Mouse (Mus musculus) liver, embryonic 11.5 days (tissue): Measurements from ENCODE around the gene Tnfrsf23. TPM values are rescaled to one million over a fixed set of nuclear protein-coding genes. Genes with fewer than 3 reads are reported as not detected.

Experiments
- ATAC-seq: fragments of 200-750 bp; cut with Nextera tagmentation; replicated peaks from 2 replicates; pipeline ENCODE4 v1.8.0; 2017; ENCODE audit warnings: moderate number of reproducible peaks, mild to moderate bottlenecking, moderate TSS enrichment, moderate library complexity; ENCODE audit not compliant: low FRiP score
- DNase-seq: peaks from one replicate; pipeline ENCODE4 v3.0.0-alpha.2; 2017; ENCODE audit warnings: low spot score
- H3K27ac ChIP-seq: fragments of 300-500 bp; sonication (generic); 2 replicates; pipeline ENCODE4 v1.5.1; 2014; ENCODE audit warnings: mild to moderate bottlenecking, low read depth, low read length, control low read depth
- H3K27me3 ChIP-seq: fragments of 300-500 bp; sonication (generic); replicated peaks from 2 replicates; pipeline ENCODE4 v1.6.1; 2014; ENCODE audit warnings: low read length, mixed read lengths; ENCODE audit not compliant: control insufficient read depth, insufficient read depth
- H3K36me3 ChIP-seq: fragments of 300-500 bp; sonication (generic); 2 replicates; pipeline ENCODE4 v1.6.1; 2014; ENCODE audit warnings: mild to moderate bottlenecking, low read length, moderate library complexity, mixed read lengths; ENCODE audit not compliant: control insufficient read depth, insufficient read depth
- H3K4me1 ChIP-seq: fragments of 300-500 bp; sonication (generic); replicated peaks from 2 replicates; pipeline ENCODE4 v1.6.1; 2014; ENCODE audit warnings: low read length, mixed read lengths; ENCODE audit not compliant: control insufficient read depth, insufficient read depth
- H3K4me2 ChIP-seq: fragments of 300-500 bp; sonication (generic); 2 replicates; pipeline ENCODE4 v1.6.1; 2014; ENCODE audit warnings: mild to moderate bottlenecking, control low read depth, moderate library complexity
- H3K4me3 ChIP-seq: fragments of 300-500 bp; sonication (generic); 2 replicates; pipeline ENCODE4 v1.5.1; 2014; ENCODE audit warnings: low read depth, low read length, control low read depth
- H3K9ac ChIP-seq: fragments of 300-500 bp; sonication (generic); 2 replicates; pipeline ENCODE4 v1.6.1; 2014; ENCODE audit warnings: low read depth, low read length, control low read depth
- H3K9me3 ChIP-seq: fragments of 300-500 bp; sonication (generic); 2 replicates; pipeline ENCODE4 v1.6.1; 2016; ENCODE audit warnings: low read length, inconsistent platforms, mixed read lengths; ENCODE audit not compliant: control insufficient read depth
- WGBS: fragments of 180-500 bp; shearing (Covaris S2); extraction: QIAGEN DNeasy Blood & Tissue Kit; methylation state at CpG from one replicate; pipeline ENCODE4 v1.1.7; 2014; 5-methylcytosine and 5-hydroxymethylcytosine counted together
- polyA plus RNA-seq: library from polyadenylated mRNA; unstranded; fragments of >200 nt; fragmentation: Nextera tagmentation; extraction: Ambion mirVana; gene quantifications from 2 replicates; pipeline ENCODE4 v1.2.1, GENCODE M21; 2014

Tnfrsf23 gene
- polyA plus RNA-seq, result 0.17 and 0.34 TPM in 2 replicates

GRCm38 (mm10) chr7:143685359-143686067 is at the start of gene Tnfrsf23:
TSS of gene Tnfrsf23 (minus strand) at chr7:143685872.
- Histone ChIP-seq H3K9me3 (no peaks in the 10 kb centered on the region), H3K27ac (no peak within 1 kb of the TSS), H3K9ac (no peak within 1 kb of the TSS), H3K4me3 (peak within 1 kb of the TSS; percentile 38), H3K4me1 (no peaks in the 10 kb centered on the region), H3K27me3 (no peaks in the 10 kb centered on the region; the same call in 1 of the 2 replicates), H3K36me3 (no peaks in the 10 kb centered on the region), H3K4me2 (peak within 1 kb of the TSS; percentile 71)
- 5% methylated on average over 35 of the region's 35 CpGs for WGBS
- ATAC-seq, result peak; percentile 87
- peak; percentile 50 for DNase-seq

- DNase-seq (no peak), ATAC-seq (no peak)
- H3K4me1 ChIP-seq, result no peaks in the 10 kb centered on the region
- no peaks in the 10 kb centered on the region for H3K9me3 ChIP-seq
- H3K9ac ChIP-seq, result no peak overlapping the region
- no peaks in the 10 kb centered on the region for H3K36me3 ChIP-seq
- H3K27me3 ChIP-seq, result peaks cover 3% of the 10 kb centered on the region; the same call in 1 of the 2 replicates
- 84% methylated on average over 4 of the region's 4 CpGs for WGBS
- no peak overlapping the region for H3K4me3 ChIP-seq
- H3K4me2 ChIP-seq, result no peak overlapping the region
- no peak overlapping the region for H3K27ac ChIP-seq
These were observed 48.1 kb upstream of the Tnfrsf23 start for GRCm38 (mm10) chr7:143733746-143734145.

GRCm38 (mm10) chr7:143729886-143730285 is 44.2 kb upstream of the Tnfrsf23 start:
- Histone ChIP-seq H3K9me3 (no peaks in the 10 kb centered on the region), H3K27me3 (no peaks in the 10 kb centered on the region), H3K4me3 (no peak overlapping the region), H3K36me3 (no peaks in the 10 kb centered on the region), H3K4me2 (no peak overlapping the region), H3K4me1 (no peaks in the 10 kb centered on the region), H3K9ac (no peak overlapping the region), H3K27ac (no peak overlapping the region)
- no peak for ATAC-seq
- WGBS, result 77% methylated on average over 10 of the region's 10 CpGs
- DNase-seq, result no peak

- no peak overlapping the region for H3K9ac ChIP-seq
- H3K9me3 ChIP-seq, result no peaks in the 10 kb centered on the region
- no peaks in the 10 kb centered on the region for H3K36me3 ChIP-seq
- H3K4me1 ChIP-seq, result no peaks in the 10 kb centered on the region
- no peak overlapping the region for H3K27ac ChIP-seq
- H3K27me3 ChIP-seq, result no peaks in the 10 kb centered on the region
- no peak for DNase-seq
- no peak overlapping the region for H3K4me3 ChIP-seq
- no peak overlapping the region for H3K4me2 ChIP-seq
- WGBS, result 63% methylated on average over 4 of the region's 4 CpGs
- ATAC-seq, result no peak
These were observed 40.7 kb upstream of the Tnfrsf23 start for GRCm38 (mm10) chr7:143726396-143726795.

GRCm38 (mm10) chr7:143723841-143724240 is 38.2 kb upstream of the Tnfrsf23 start:
- no peak for DNase-seq

GRCm38 (mm10) chr7:143722646-143723045 is 37.0 kb upstream of the Tnfrsf23 start:
- no peak for ATAC-seq
- H3K36me3 ChIP-seq, result no peaks in the 10 kb centered on the region
- no peak overlapping the region for H3K9ac ChIP-seq
- WGBS, result 88% methylated on average over 5 of the region's 5 CpGs
- no peak overlapping the region for H3K4me2 ChIP-seq
- H3K9me3 ChIP-seq, result no peaks in the 10 kb centered on the region
- no peaks in the 10 kb centered on the region for H3K4me1 ChIP-seq
- no peak for DNase-seq
- H3K27ac ChIP-seq, result no peak overlapping the region
- H3K4me3 ChIP-seq, result no peak overlapping the region
- no peaks in the 10 kb centered on the region for H3K27me3 ChIP-seq

More at GRCm38 (mm10) chr7:143723841-143724240, 38.2 kb upstream of the Tnfrsf23 start:
- WGBS, result 79% methylated on average over 4 of the region's 4 CpGs
- H3K4me3 ChIP-seq, result no peak overlapping the region
- H3K4me2 ChIP-seq, result no peak overlapping the region
- H3K27ac ChIP-seq, result no peak overlapping the region
- H3K27me3 ChIP-seq, result no peaks in the 10 kb centered on the region
- H3K4me1 ChIP-seq, result no peaks in the 10 kb centered on the region
- H3K9me3 ChIP-seq, result no peaks in the 10 kb centered on the region
- no peak for ATAC-seq
- H3K9ac ChIP-seq, result no peak overlapping the region
- H3K36me3 ChIP-seq, result no peaks in the 10 kb centered on the region

GRCm38 (mm10) chr7:143717811-143718210 is 32.1 kb upstream of the Tnfrsf23 start:
- Histone ChIP-seq H3K9ac (no peak overlapping the region), H3K4me1 (no peaks in the 10 kb centered on the region), H3K9me3 (no peaks in the 10 kb centered on the region), H3K4me2 (no peak overlapping the region), H3K27me3 (no peaks in the 10 kb centered on the region), H3K27ac (no peak overlapping the region), H3K4me3 (no peak overlapping the region), H3K36me3 (no peaks in the 10 kb centered on the region)
- WGBS, result 55% methylated on average over 1 of the region's 1 CpGs
- DNase-seq (no peak), ATAC-seq (no peak)

- no peaks in the 10 kb centered on the region for H3K36me3 ChIP-seq
- 56% methylated on average over 4 of the region's 4 CpGs for WGBS
- H3K9me3 ChIP-seq, result no peaks in the 10 kb centered on the region
- DNase-seq (no peak), ATAC-seq (no peak)
- no peak overlapping the region for H3K9ac ChIP-seq
- no peak overlapping the region for H3K4me3 ChIP-seq
- no peak overlapping the region for H3K27ac ChIP-seq
- no peak overlapping the region for H3K4me2 ChIP-seq
- H3K27me3 ChIP-seq, result no peaks in the 10 kb centered on the region
- H3K4me1 ChIP-seq, result no peaks in the 10 kb centered on the region
These were observed 27.7 kb upstream of the Tnfrsf23 start for GRCm38 (mm10) chr7:143713421-143713820.

- DNase-seq (no peak), ATAC-seq (no peak)
- H3K4me3 ChIP-seq, result no peak overlapping the region
- no peaks in the 10 kb centered on the region for H3K4me1 ChIP-seq
- H3K36me3 ChIP-seq, result no peaks in the 10 kb centered on the region
- H3K27ac ChIP-seq, result no peak overlapping the region
- H3K27me3 ChIP-seq, result no peaks in the 10 kb centered on the region
- no peak overlapping the region for H3K9ac ChIP-seq
- WGBS, result 68% methylated on average over 8 of the region's 8 CpGs
- H3K4me2 ChIP-seq, result no peak overlapping the region
- no peaks in the 10 kb centered on the region for H3K9me3 ChIP-seq
These were observed 27.2 kb upstream of the Tnfrsf23 start for GRCm38 (mm10) chr7:143712771-143713348.
